Mouse (Mus musculus) neural tube, embryonic 10.5 days (tissue): ENCODE data around the gene Pmepa1.

Source experiments
- DNase-seq: peaks from one replicate; pipeline ENCODE4 v3.0.0-alpha.2; 2017; ENCODE audit warnings: low spot score; ENCODE audit errors: extremely low spot score

The Pmepa1 gene

GRCm38 (mm10) chr2:173276859-173277258 lies 526 bp upstream of the Pmepa1 start:
- DNase-seq = no peak

GRCm38 (mm10) chr2:173275343-173276201 lies 761 bp downstream of the Pmepa1 start:
- peak; percentile 71 for DNase-seq

DNA sequence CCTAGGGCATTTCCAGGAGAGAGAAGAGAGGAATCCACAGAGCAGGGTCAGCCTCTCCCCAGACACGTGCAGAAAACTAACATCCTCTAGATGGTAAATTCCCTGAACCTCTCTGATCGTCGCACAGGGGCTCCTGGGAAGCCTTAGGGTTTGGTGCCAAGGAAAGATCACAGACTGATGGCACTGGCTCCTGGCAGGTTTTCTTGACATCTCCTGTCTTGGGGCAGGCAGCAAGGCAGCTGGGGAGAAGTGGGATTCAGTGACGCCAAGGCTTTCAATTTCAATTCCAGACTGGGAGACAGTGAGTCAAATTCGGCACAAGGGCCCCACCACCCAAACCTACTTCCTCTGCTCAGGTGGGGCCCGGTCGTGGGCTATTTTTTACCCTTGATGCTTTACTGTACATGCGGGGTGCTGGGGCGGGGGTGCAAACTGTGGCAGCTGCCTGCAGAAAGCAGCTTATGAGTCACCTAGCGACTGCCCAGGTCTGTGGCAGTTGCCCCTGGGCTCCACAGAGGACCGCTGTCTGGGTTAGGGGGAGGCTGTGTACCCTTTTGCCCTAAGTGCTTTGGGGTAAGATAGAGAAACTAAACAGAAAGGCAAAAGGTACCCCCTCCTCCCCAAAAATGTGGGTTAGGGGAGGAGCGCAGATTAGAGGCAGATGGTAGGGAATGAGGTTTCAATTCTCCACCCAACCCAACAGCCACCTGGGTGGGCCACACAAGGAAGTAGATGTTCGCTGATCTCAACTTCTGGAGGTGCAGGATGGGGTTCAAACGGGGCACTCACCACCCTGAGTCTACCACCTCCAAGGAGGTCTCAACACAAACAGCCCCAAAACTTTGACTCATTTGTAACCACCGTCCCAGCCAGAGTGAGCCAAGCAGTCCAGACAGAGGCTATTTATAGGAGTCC lies 1.6 kb downstream of the Pmepa1 start:
- peak; percentile 49 for DNase-seq

- no peak for DNase-seq
Measured at GRCm38 (mm10) chr2:173273885-173274284, 2.4 kb downstream of the Pmepa1 start.

DNA sequence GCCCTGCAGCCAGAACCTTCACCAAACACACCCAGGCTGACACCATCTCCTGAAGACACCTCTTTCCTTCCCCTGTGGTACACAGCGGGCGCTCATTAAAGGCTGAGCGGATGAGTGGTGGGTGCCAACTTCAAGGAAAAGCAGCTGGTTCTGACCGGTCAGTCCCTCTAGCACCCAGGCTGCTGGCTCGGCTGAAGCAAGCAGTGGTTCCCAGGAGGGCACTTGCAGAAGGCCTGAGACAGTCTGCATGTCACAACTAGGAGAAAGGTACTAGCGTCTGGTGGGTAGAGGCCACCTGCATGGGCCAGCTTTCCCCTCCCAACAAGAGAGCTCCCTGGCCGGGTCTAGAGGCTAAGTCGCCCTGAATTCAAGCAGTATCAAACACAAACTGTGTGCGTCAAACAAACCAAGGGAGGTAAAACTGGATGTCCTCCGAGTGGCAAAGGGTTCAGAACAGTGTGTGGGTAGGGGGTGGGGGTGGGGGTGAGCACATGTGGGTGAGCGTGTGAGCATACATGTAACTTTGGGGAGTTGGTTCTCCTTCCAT lies 3.9 kb downstream of the Pmepa1 start:
- no peak for DNase-seq

DNA sequence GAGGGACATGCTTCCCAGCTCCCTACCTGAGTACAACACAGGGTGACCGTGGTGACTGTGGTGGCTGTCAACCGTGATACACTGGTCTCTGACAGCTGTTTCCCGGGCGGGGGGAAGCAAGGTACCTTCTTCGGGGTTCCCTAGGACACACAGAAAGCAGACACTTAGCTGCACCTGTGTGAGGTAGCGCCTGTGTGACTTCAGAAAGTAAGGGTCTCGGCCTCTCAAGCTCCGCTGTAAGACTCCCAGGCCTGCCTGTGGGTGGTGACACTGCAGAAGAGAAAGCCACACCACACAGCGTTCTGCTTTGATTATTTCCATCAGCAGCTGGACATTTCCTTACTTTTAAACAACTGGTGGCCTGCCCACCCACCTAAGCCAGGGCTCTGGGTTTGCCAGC lies 4.8 kb downstream of the Pmepa1 start:
- no peak for DNase-seq

- DNase-seq = no peak
Measured at GRCm38 (mm10) chr2:173270601-173271248, 5.6 kb downstream of the Pmepa1 start.

DNA sequence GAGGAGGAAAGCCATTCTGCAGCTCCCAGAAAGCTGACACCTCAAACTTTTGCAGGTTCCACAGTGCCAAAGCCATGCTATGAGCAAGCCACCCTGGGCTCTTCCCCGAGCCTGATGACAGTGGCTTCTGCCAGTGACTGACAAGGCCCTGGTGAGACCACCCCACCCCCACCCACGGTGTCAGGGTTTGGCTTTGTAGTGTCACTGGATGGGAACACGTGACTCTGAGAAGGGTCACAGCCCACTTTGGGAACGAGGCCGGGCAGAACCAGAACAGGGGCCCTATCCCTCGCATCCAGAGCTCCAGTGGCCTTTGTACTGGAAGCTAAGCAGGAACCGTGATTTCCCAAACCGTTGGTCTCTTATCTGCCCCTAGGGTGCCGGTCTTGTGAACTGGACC lies 6.1 kb downstream of the Pmepa1 start:
- no peak for DNase-seq

DNA sequence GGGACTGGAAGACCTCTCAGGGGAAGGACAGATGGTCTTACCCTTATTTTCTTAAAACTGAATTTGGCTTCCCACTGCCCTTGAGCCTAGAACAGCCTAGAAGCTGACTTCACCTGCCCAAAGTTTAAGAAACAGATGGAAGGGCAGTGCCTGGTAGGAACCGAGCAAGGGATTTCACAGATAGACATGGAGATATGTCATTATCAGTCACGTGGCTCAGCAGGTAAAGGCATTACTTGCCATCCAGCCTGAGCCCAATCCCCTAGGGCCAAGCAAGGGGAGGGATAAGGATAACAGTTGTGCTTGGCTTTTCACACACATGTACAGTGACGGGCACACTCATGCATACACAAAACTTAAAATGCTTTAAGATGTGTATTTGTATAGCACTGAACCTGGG lies 8.8 kb downstream of the Pmepa1 start:
- DNase-seq = no peak

- no peak for DNase-seq
Measured at GRCm38 (mm10) chr2:173266349-173267112, 9.8 kb downstream of the Pmepa1 start.

DNA sequence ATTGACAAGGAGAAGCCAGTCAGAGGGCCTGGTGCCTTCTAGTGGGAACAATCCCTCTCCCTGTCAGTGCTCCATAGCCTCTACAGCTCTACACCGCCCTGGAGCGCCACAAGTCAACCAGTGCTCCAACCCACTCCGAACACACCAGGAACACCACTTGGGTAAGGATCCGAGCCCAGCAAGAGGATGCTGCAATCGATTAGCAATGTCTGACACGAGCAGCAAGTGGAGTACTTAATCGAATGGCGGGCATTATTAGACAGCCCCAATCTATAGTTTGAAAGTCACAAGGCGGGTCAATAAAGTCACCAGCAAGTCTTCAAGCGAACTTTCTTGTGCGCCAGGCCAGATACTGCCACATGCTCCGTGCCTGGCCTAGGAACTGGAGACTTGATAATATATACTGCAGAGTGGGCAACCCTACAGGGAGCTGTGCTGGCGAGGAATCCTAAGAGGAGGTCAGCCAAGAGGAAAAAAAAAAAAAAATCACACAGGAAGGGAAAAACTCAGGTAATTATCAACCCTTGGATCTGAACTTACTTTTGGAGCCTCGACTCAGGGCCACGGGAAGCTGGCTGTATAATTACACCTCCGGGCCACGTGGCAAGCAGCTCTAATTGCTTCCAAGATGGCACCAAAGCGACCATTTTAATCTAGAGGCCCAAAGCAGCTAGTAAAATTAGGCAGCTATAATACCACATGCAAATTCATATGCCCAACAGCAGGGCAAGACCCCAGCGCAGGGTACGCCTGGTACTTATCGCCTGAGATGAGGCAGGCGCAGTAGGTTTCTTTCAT lies 10.7 kb downstream of the Pmepa1 start:
- no peak for DNase-seq

DNA sequence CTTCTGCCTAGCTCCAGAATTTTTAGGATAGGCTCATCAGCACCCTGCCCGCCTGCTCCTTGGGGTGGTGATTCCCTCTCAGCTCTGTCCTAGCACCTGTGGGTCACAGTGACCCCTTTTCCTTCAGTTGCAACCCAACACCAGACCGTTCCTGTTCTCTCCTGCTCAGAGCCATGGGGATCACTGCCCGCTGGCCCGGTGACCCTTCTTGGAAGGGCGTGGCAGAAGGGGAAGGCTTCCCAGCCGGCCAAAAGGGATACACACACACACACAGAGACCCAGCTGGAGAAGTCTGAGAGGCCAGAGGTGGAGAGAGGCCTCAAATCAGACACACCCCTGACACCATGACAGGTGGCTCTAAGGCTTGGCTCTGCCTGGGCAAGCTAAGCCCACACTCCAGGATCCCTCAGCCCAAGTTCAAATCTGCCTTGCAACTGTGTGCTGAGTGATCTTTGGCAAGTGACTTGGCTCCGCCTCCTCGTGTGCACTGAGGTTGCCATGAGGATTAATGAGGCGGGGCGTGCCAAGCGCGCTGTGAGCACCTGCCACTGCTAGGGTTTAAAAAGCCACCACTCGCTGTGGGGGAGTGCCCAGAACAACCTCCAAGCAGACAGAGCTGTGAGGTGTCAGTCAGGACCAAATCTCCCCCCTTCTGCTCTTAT lies 11.7 kb downstream of the Pmepa1 start:
- peak; percentile 51 for DNase-seq

GRCm38 (mm10) chr2:173263636-173264330 lies 12.6 kb downstream of the Pmepa1 start:
- DNase-seq = no peak

DNA sequence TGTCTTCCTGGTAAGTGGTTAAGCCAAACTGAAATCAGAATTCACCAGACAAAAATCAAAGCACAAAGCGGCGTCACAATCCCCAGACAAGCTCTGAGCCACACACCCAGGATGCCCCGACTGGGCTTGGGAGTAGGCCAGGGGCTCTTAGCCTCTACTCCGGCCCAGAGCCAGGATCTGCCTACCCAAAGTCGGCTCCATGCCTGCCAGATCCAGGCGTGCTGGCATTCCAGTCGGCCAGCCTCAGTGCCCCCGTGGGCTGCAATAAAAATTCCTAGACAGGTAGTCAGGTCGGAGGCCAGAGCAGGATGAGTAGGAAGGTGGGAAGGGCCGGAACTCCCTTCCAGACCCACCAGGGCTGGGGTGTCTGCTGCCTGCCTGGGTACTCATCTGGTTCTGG lies 14.8 kb downstream of the Pmepa1 start:
- no peak for DNase-seq

GRCm38 (mm10) chr2:173258459-173259091 lies 17.8 kb downstream of the Pmepa1 start:
- DNase-seq = no peak

DNA sequence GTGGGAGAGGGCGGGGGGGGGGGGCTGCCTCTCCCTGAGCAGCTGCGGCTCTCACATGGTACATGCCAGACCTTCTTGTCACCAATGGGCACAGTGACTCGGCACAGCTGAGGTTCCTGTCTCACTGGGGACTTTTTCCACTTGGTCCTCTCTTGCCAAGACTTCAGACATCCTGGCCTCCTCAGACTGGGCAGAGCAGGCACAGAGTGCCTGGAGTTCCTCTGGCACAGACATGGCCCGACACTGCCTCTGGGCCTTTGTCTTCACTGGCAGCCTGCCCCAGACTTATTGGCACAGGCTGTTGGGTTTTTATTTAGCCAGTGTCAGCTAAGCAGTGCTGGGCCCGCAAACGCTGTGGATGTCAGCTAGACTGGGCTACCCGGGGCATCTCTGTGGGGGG lies 18.7 kb downstream of the Pmepa1 start:
- DNase-seq = no peak

DNA sequence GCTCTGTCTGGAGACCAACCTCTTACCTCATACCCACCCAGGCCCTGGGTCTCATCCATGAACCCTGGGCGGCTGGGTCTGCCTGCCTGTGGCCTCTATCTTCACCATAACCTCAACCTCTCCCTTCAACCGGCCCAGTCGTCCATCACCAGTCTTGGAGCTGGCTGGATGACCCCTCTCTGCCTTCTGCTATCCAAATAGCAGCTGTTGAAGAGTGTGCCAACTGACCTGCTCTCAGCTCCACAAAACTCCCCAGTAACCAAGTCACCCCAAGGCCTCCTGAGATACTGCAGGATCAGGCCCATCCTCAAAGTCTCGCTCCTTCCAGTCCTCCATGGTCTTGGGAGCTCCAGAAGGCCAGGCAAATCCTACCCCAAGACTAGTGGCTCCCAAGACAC lies 19.8 kb downstream of the Pmepa1 start:
- DNase-seq = no peak

DNA sequence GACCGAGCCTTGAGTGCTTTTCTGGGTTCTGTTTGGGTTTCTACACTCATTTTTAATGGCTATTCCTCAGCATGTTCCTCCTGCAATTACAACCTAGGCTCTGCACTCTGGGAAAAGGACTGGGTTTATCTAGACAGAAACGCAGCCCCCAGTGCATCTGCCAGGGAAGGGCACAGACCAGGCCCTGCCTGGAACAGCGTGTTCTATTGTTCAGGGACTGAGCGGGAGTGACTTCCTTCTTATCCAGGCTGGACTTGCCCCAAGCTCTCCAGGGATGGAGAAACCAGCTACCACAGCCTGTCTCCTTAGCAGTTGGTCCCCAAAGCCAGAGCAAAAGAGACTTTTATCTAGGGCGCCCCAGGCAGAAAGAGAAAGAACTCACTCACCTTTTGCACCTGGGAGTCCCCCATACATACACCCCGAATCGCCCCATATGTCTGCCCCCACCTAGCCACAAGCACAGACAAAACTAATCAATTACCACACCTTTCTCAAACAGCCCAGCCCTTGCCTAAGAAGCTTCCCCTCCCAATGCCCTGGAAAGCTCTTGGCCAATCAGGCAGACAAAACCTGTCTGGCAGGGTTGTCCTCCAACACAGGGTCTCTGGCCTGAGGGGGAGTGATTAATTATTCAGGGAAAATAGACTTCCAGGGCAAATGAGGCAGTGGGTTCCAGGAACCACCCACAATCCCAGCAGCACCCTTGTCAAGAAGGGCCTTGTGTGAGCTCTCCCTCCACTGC lies 20.4 kb downstream of the Pmepa1 start:
- no peak for DNase-seq
